1 mouse cellular context compared by ENCODE assay signal in the genomic region with DNA sequence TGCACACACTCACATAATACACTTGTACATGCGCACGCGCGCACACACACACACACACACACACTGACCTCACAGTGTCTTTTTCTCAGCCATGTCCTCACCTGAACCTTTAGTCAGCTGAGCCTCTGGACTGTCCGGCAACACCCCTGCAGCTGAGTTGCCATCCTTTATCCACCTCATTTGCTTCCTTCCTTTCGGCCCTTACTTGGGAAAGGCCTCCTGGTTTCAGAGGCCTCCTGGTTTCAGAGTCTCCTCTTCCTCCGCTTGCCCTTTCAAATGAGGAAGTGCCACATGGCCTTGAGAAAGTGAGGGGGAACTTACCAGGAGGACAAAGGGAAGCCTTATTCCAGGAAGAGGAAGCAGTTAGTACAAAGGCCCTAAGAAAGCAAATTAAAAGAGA.
TF ChIP-seq lines count a peak whose summit lies in the region.

No protein-coding gene starts in this region.

TF ChIP-seq in MEL, 35 proteins besides CTCF, POLR2A, EP300 and RAD21 (continued from another document):
- no peak for TF ChIP-seq POLR2AphosphoS2 (IDR thresholded peaks at IDR 0.05; ENCODE audit: low read length)
- TF ChIP-seq MYC (IDR thresholded peaks at IDR 0.05; ENCODE audit: low read depth, low read length) = peak; percentile 92
- 0 out of 2 replicates have a peak, but pooled peaks have one; percentile 48 for TF ChIP-seq CHD1 (IDR thresholded peaks at IDR 0.05; ENCODE audit: low read depth, low read length)
- no peak; the same call in 1 of the 2 replicates for TF ChIP-seq KAT2A (conservative IDR thresholded peaks at IDR 0.05; ENCODE audit: low read depth, low read length)
- peak; percentile 78 for TF ChIP-seq HCFC1 (IDR thresholded peaks at IDR 0.05; ENCODE audit: low read depth, low read length)
- no peak; the same call in 1 of the 2 replicates for TF ChIP-seq MAFK (IDR thresholded peaks at IDR 0.05; ENCODE audit: borderline replicate concordance, low read depth, low read length)
- TF ChIP-seq ZMIZ1 (IDR thresholded peaks at IDR 0.05; ENCODE audit: low read depth, low read length) = no peak
- TF ChIP-seq MYB (IDR thresholded peaks at IDR 0.05; ENCODE audit: low read depth, low read length) = no peak
- peak; percentile 88 for TF ChIP-seq SIN3A (IDR thresholded peaks at IDR 0.05; ENCODE audit: low read length)
- TF ChIP-seq MAX (IDR thresholded peaks at IDR 0.05; ENCODE audit: low read length) = peak; percentile 90
- TF ChIP-seq JUND (IDR thresholded peaks at IDR 0.05; ENCODE audit: low read depth, low read length) = peak; percentile 31; the same call in 1 of the 2 replicates
- no peak for TF ChIP-seq GATA1 (IDR thresholded peaks at IDR 0.05; ENCODE audit: low read depth, low read length)
